Mouse (Mus musculus): Measurements from ENCODE around the gene Bdkrb1.

DNA sequence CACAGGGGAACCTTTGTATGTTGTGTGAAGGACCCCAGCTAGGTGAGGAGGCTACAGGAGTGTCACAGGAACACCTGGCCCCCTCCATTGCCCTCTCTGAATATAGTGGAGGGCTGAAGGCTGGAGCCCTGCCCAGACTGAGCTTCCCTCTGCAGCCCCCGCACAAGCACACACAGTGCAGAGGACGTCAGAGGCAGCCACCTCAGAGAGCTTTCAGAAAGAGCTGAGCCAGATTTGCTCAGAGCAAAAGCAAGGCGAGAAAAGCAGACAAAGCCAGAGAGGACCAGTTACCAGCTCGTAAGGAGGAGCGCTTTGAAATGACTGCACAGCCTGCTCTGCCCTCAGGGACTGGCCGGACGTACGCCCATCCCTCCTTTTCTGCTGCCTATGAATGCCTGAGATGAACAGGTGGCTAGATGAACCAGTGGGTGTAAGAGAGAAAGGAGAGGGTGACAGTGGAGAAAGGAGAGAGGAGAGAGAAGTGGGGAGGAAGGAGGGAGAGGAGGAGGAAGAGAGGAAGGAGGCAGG lies 41.8 kb upstream of the Bdkrb1 start:
- TF ChIP-seq CTCF (IDR thresholded peaks at IDR 0.05) (no peak), EP300 (IDR thresholded peaks at IDR 0.05) (no peak)

Measured in lung, postnatal 0 days (tissue).